Mouse (Mus musculus) brain, embryonic 14.5 days (tissue): ENCODE results near the gene Sox15. TPM values are rescaled to one million over a fixed set of nuclear protein-coding genes. Genes with fewer than 3 reads are reported as not detected.

Source experiments
- DNase-seq: peaks from one replicate; pipeline ENCODE4 v3.0.0-alpha.2; 2011; ENCODE audit warnings: low read depth
- CTCF ChIP-seq: fragments of 200-500 bp; IDR thresholded peaks from 2 replicates; pipeline ENCODE4 v1.5.1; 2012; ENCODE audit warnings: inconsistent platforms, mild to moderate bottlenecking, moderate library complexity, borderline replicate concordance; ENCODE audit not compliant: insufficient read depth, insufficient read length; ENCODE audit errors: extremely low read depth
- POLR2A ChIP-seq: fragments of 200-500 bp; IDR thresholded peaks from 2 replicates; pipeline ENCODE4 v1.6.1; 2012; ENCODE audit warnings: mild to moderate bottlenecking, inconsistent platforms, borderline replicate concordance; ENCODE audit not compliant: poor library complexity, insufficient read depth, insufficient read length, severe bottlenecking; ENCODE audit errors: extremely low read depth
- polyA plus RNA-seq: library from polyadenylated mRNA; depleted of rRNA; stranded (reverse); fragments of >200 nt; gene quantifications from 2 replicates; pipeline ENCODE4 v1.2.3, GENCODE M21; 2012; rRNA removed

The Sox15 gene
- polyA plus RNA-seq, 1 experiment, result not detected

DNA sequence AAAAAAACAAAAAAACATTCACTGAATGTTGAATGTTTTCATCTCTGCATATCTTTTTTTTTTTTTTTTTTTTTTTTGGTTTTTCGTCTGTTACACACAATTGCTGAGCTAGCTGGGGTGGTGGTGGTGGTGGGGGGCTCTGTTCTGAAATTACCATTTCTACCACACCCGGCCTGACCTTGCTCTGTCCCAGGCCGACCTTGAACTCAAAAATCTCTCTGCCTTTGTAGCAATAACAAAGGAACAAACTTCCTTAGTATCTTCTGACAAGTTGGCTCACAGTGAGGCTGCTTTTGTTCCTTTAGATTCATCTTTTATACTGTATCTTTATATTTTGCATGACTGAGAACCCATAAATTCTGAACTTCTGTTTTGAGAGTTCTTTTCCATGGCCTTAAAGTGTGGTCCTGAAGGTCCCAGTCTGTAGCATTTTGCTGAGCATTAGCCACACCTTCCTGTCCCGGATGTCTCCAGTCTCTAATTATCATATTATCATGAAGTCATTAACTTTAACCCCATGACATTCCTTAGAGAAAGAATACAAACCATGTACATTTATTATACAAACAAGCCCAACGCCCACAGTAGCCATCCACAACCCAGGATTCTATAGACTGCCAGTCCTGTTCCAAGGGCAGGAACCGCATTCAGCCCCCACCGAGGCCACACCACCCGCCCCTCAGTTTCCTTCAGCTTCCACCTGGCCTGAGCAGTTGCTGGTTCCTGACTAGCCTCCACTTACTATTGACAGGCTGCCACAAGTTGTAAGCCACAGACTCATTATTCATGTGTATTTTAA is 48.9 kb downstream of the Sox15 start:
- no peak for TF ChIP-seq POLR2A
- no peak for TF ChIP-seq CTCF
- DNase-seq, result no peak

DNA sequence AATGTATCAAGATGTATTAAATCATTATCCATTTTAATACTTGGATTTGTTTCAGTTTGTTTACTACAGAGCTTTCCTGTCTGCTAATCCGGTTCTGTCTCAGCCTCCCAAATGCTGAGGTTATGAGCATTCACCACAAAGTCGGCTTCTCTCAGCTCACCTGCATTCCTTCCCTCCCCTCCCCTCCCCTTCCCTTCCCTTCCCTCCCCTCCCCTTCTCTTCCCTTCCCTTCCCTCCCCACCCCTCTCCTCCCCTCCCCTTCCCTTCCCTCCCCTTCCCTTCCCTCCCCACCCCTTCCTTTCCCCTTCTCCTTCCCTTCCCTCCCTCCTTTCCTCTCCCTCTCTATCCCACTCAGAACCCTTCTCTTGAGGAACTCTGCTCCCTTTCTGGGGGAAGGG is 49.5 kb downstream of the Sox15 start:
- DNase-seq, result no peak
- TF ChIP-seq CTCF (no peak), POLR2A (no peak)

Other genes starting within 250 kb of the Sox15 start
- 12.4 and 38.7 TPM in 2 replicates for gene Kdm6b, start 241.6 kb upstream of the Sox15 start, polyA plus RNA-seq
- 4.7 and 5.2 TPM in 2 replicates for gene Dnah2, start 106.2 kb upstream of the Sox15 start, polyA plus RNA-seq
- gene Efnb3, start 95.1 kb upstream of the Sox15 start, polyA plus RNA-seq, result 187 and 206 TPM in 2 replicates
- gene Wrap53, start 75.1 kb upstream of the Sox15 start, polyA plus RNA-seq, result 20.9 and 27.0 TPM in 2 replicates
- gene Trp53, start 75.0 kb upstream of the Sox15 start, polyA plus RNA-seq, result 93.6 and 131 TPM in 2 replicates
- 44.3 and 74.7 TPM in 2 replicates for gene Atp1b2, start 49.4 kb upstream of the Sox15 start, polyA plus RNA-seq
- 0.08 TPM in 1 of 2 replicates, not detected in the other for gene Shbg, start 37.4 kb upstream of the Sox15 start, polyA plus RNA-seq
- gene Sat2, start 33.3 kb upstream of the Sox15 start, polyA plus RNA-seq, result 13.7 and 17.8 TPM in 2 replicates
- 129 and 151 TPM in 2 replicates for gene Fxr2, start 22.3 kb upstream of the Sox15 start, polyA plus RNA-seq
- gene Mpdu1, start 7.3 kb downstream of the Sox15 start, polyA plus RNA-seq, result 133 and 185 TPM in 2 replicates
- gene Cd68, start 10.8 kb downstream of the Sox15 start, polyA plus RNA-seq, result 7.8 and 10.8 TPM in 2 replicates
- 894 and 1,040 TPM in 2 replicates for gene Eif4a1, start 17.1 kb downstream of the Sox15 start, polyA plus RNA-seq
- gene Senp3, start 26.8 kb downstream of the Sox15 start, polyA plus RNA-seq, result 139 and 167 TPM in 2 replicates
- gene Tnfsf13, start 30.5 kb downstream of the Sox15 start, polyA plus RNA-seq, result 0.55 and 0.71 TPM in 2 replicates
- 5.3 and 6.0 TPM in 2 replicates for gene Tnfsf12, start 40.5 kb downstream of the Sox15 start, polyA plus RNA-seq
- gene Tnfsfm13, start 40.8 kb downstream of the Sox15 start, polyA plus RNA-seq, result 0.77 and 1.2 TPM in 2 replicates
- gene Polr2a, start 103.3 kb downstream of the Sox15 start, polyA plus RNA-seq, result 35.8 and 71.0 TPM in 2 replicates
- 0.68 and 1.1 TPM in 2 replicates for gene Slc35g3, start 106.7 kb downstream of the Sox15 start, polyA plus RNA-seq
- 10.0 and 12.1 TPM in 2 replicates for gene Zbtb4, start 110.6 kb downstream of the Sox15 start, polyA plus RNA-seq
- gene Chrnb1, start 140.6 kb downstream of the Sox15 start, polyA plus RNA-seq, result 3.0 and 4.2 TPM in 2 replicates
- gene Fgf11, start 146.5 kb downstream of the Sox15 start, polyA plus RNA-seq, result 20.4 and 20.9 TPM in 2 replicates
- 0.30 and 0.36 TPM in 2 replicates for gene Tmem102, start 150.3 kb downstream of the Sox15 start, polyA plus RNA-seq
- gene Gm39566, start 160.0 kb downstream of the Sox15 start, polyA plus RNA-seq, result not detected in 2 replicates
- gene Spem2, start 163.2 kb downstream of the Sox15 start, polyA plus RNA-seq, result not detected in 2 replicates
- gene Spem1, start 166.9 kb downstream of the Sox15 start, polyA plus RNA-seq, result 1.3 and 1.4 TPM in 2 replicates
- 123 and 183 TPM in 2 replicates for gene Nlgn2, start 182.5 kb downstream of the Sox15 start, polyA plus RNA-seq
- gene Tmem256, start 183.2 kb downstream of the Sox15 start, polyA plus RNA-seq, result 167 and 271 TPM in 2 replicates
- 86.3 and 105 TPM in 2 replicates for gene Plscr3, start 191.1 kb downstream of the Sox15 start, polyA plus RNA-seq
- gene Tnk1, start 203.4 kb downstream of the Sox15 start, polyA plus RNA-seq, result 0.18 and 0.29 TPM in 2 replicates
- not detected in 2 replicates for gene Tmem95, start 222.7 kb downstream of the Sox15 start, polyA plus RNA-seq
- gene Kctd11, start 226.1 kb downstream of the Sox15 start, polyA plus RNA-seq, result 1.6 and 1.9 TPM in 2 replicates
- gene Acap1, start 240.2 kb downstream of the Sox15 start, polyA plus RNA-seq, result 0.59 and 0.82 TPM in 2 replicates
- 8.5 and 9.5 TPM in 2 replicates for gene 2810408A11Rik, start 245.7 kb downstream of the Sox15 start, polyA plus RNA-seq
- gene Neurl4, start 245.8 kb downstream of the Sox15 start, polyA plus RNA-seq, result 118 and 129 TPM in 2 replicates